16 mouse cellular contexts compared by ENCODE assay signal in genomic region chr6:148242304-148242703, GRCm38 (mm10). TPM values are rescaled to one million over a fixed set of nuclear protein-coding genes. Genes with fewer than 3 reads are reported as not detected.
A peak's percentile ranks its signal among the peaks of the same experiment; 100 is the strongest.
DNase-seq lines count a peak whose midpoint lies in the region; ATAC-seq and TF ChIP-seq lines count a peak whose summit lies in the region.
"Had no signal": no experiment of that assay in that cellular context is flagged by ENCODE, and none has a peak within 500 bp of the region (broad histone marks: within the 10 kb centered on the region; RNA-seq: fewer than 3 reads in every experiment).

No protein-coding gene starts in this region.

- WGBS in hindbrain, postnatal 0 days: 70% methylated on average over 3 of the region's 3 CpGs
- 68% methylated on average over 3 of the region's 3 CpGs for WGBS in hindbrain, embryonic 14.5 days
- WGBS in lung, embryonic 14.5 days: 53% methylated on average over 3 of the region's 3 CpGs

- H3K27ac ChIP-seq in hindbrain, postnatal 0 days: no peak overlapping the region
- H3K27ac ChIP-seq in hindbrain, embryonic 14.5 days: no peak overlapping the region
- no peak overlapping the region for H3K27ac ChIP-seq in lung, embryonic 14.5 days (ENCODE audit: low read depth)
- H3K27ac ChIP-seq: embryonic facial prominence, embryonic 15.5 days; forebrain, embryonic 13.5 days; hindbrain, embryonic 10.5 days; liver, embryonic 15.5 days had no signal

- H3K4me1 ChIP-seq in hindbrain, postnatal 0 days (ENCODE audit: insufficient read depth, low read length): no peaks in the 10 kb centered on the region
- no peaks in the 10 kb centered on the region for H3K4me1 ChIP-seq in hindbrain, embryonic 14.5 days (replicated peaks; ENCODE audit: control insufficient read depth, insufficient read depth, low read length)
- no peaks in the 10 kb centered on the region for H3K4me1 ChIP-seq in lung, embryonic 14.5 days (ENCODE audit: insufficient read depth)
- H3K4me1 ChIP-seq: embryonic facial prominence, embryonic 15.5 days; forebrain, embryonic 13.5 days; heart, embryonic 12.5 days; hindbrain, embryonic 10.5 days had no signal

- H3K9ac ChIP-seq in hindbrain, postnatal 0 days (replicated peaks; ENCODE audit: low read length): no peak overlapping the region
- H3K9ac ChIP-seq in hindbrain, embryonic 14.5 days: no peak overlapping the region
- no peak overlapping the region for H3K9ac ChIP-seq in lung, embryonic 14.5 days
- H3K9ac ChIP-seq: embryonic facial prominence, embryonic 15.5 days; forebrain, embryonic 13.5 days; heart, embryonic 12.5 days; liver, embryonic 15.5 days had no signal

- no peaks in the 10 kb centered on the region for H3K27me3 ChIP-seq in hindbrain, postnatal 0 days (ENCODE audit: insufficient read depth, low read length)
- H3K27me3 ChIP-seq in hindbrain, embryonic 14.5 days (ENCODE audit: control insufficient read depth, insufficient read depth, low read length): no peaks in the 10 kb centered on the region
- no peaks in the 10 kb centered on the region for H3K27me3 ChIP-seq in lung, embryonic 14.5 days (ENCODE audit: insufficient read depth, low read length)
- H3K27me3 ChIP-seq: embryonic facial prominence, embryonic 15.5 days; forebrain, embryonic 13.5 days; heart, embryonic 12.5 days; liver, embryonic 15.5 days had no signal

- no peak for DNase-seq in hindbrain, postnatal 0 days (ENCODE audit: low spot score)
- DNase-seq in hindbrain, embryonic 14.5 days (ENCODE audit: low spot score): no peak
- DNase-seq in lung, embryonic 14.5 days: no peak
- no peak for DNase-seq in lung, postnatal 14 days
- DNase-seq in MEL-GATA-1-ER (ENCODE audit: extremely low read depth, low read depth) (peak; percentile 27), adipocyte (ENCODE audit: low spot score) (no peak)
- no peak for DNase-seq in cerebellum, adult 8-10 months
- DNase-seq: cerebellum, adult 18-20 months; kidney, adult 18-20 months; right cerebral cortex, adult 18-20 months had no signal

- no peak overlapping the region for H3K4me3 ChIP-seq in hindbrain, postnatal 0 days (ENCODE audit: low read length)
- no peak overlapping the region for H3K4me3 ChIP-seq in hindbrain, embryonic 14.5 days (replicated peaks; ENCODE audit: low read length)
- no peak overlapping the region for H3K4me3 ChIP-seq in lung, embryonic 14.5 days (ENCODE audit: low read depth, low read length)
- H3K4me3 ChIP-seq: embryonic facial prominence, embryonic 15.5 days; forebrain, embryonic 13.5 days; heart, embryonic 12.5 days; hindbrain, embryonic 10.5 days; liver, embryonic 15.5 days; megakaryocyte, embryonic 14.5 days had no signal

- no peak overlapping the region for H3K4me2 ChIP-seq in hindbrain, postnatal 0 days (ENCODE audit: low read depth, low read length)
- no peak overlapping the region for H3K4me2 ChIP-seq in hindbrain, embryonic 14.5 days (replicated peaks)
- no peak overlapping the region for H3K4me2 ChIP-seq in lung, embryonic 14.5 days
- H3K4me2 ChIP-seq: embryonic facial prominence, embryonic 15.5 days; forebrain, embryonic 13.5 days; heart, embryonic 12.5 days; liver, embryonic 15.5 days had no signal

- H3K36me3 ChIP-seq in hindbrain, postnatal 0 days (ENCODE audit: insufficient read depth, low read length): no peaks in the 10 kb centered on the region; the same call in 1 of the 2 replicates
- peaks cover 20% of the 10 kb centered on the region; the same call in 1 of the 2 replicates for H3K36me3 ChIP-seq in hindbrain, embryonic 14.5 days (replicated peaks; ENCODE audit: control insufficient read depth, insufficient read depth)
- no peaks in the 10 kb centered on the region for H3K36me3 ChIP-seq in lung, embryonic 14.5 days (ENCODE audit: insufficient read depth)
- H3K36me3 ChIP-seq: embryonic facial prominence, embryonic 15.5 days; heart, embryonic 12.5 days; hindbrain, embryonic 10.5 days; liver, embryonic 15.5 days had no signal

- ATAC-seq in hindbrain, postnatal 0 days: no peak
- no peak for ATAC-seq in hindbrain, embryonic 14.5 days (ENCODE audit: low FRiP score)
- no peak for ATAC-seq in lung, embryonic 14.5 days (ENCODE audit: insufficient read depth)
- ATAC-seq: forebrain, embryonic 13.5 days had no signal

- TF ChIP-seq CTCF in hindbrain, postnatal 0 days (IDR thresholded peaks at IDR 0.05; ENCODE audit: low read depth): peak; percentile 40
- TF ChIP-seq CTCF in lung, embryonic 14.5 days (IDR thresholded peaks at IDR 0.05; ENCODE audit: low read depth): peak; percentile 36

- no peaks in the 10 kb centered on the region for H3K9me3 ChIP-seq in hindbrain, postnatal 0 days (ENCODE audit: low read length)
- H3K9me3 ChIP-seq in hindbrain, embryonic 14.5 days (ENCODE audit: control insufficient read depth, low read length): no peaks in the 10 kb centered on the region
- no peaks in the 10 kb centered on the region for H3K9me3 ChIP-seq in lung, embryonic 14.5 days (ENCODE audit: low read depth, low read length)
- H3K9me3 ChIP-seq: embryonic facial prominence, embryonic 15.5 days; forebrain, embryonic 13.5 days; heart, embryonic 12.5 days; hindbrain, embryonic 10.5 days; liver, embryonic 15.5 days; megakaryocyte, embryonic 14.5 days had no signal

RNA-seq across cellular contexts. Expression of gene Ergic2, which starts 30.1 kb away (rescaled TPM):
- total RNA-seq in hindbrain, postnatal 0 days (2014; rRNA removed): 63.1 and 112 TPM in 2 replicates
- 204 and 211 TPM in 2 replicates for polyA plus RNA-seq in hindbrain, postnatal 0 days (2015; fragmentation: Nextera tagmentation; extraction: Ambion mirVana)
- polyA plus RNA-seq in hindbrain, embryonic 14.5 days (2014; fragmentation: Nextera tagmentation; extraction: Ambion mirVana): 207 and 220 TPM in 2 replicates
- 207 and 221 TPM in 2 replicates for polyA plus RNA-seq in lung, embryonic 14.5 days (2014; fragmentation: Nextera tagmentation; extraction: Ambion mirVana)
